Mouse (Mus musculus) gastrocnemius, postnatal 14 days (tissue): ENCODE measurements at regions not wholly inside any gene's neighbourhood (a gene's known extent, or its start where the extent isn't known, plus 50 kb on each side); places are given as distances from the start of the nearest gene placed in this dataset.
"Not testable (repeated sequence)": the region's sequence is repeated elsewhere in the genome, so short reads cannot be mapped to it uniquely, and the experiment has no call there.

ENCODE experiments used
- DNase-seq: peaks from one replicate; pipeline ENCODE4 v3.0.0; 2021; ENCODE audit warnings: mixed read lengths
- intact Hi-C: fragments of 180-260 bp; cut with DNase I; formaldehyde crosslinking; loops from one replicate; pipeline ENCODE4 v1.15.1; 2025; ENCODE audit warnings: low total_unique reads

GRCm38 (mm10) chrX:4688291-4688690, 112.0 kb upstream of the Btbd35f4 start:
- peak; percentile 8 for DNase-seq
- intact Hi-C loops = not testable (repeated sequence)
